Mouse (Mus musculus): ENCODE measurements at regions not wholly inside any gene's neighbourhood (a gene's known extent, or its start where the extent isn't known, plus 50 kb on each side); places are given as distances from the start of the nearest gene placed in this dataset.

GRCm38 (mm10) chr8:112097883-112098635, 83.2 kb upstream of the Gm6793 start:
- no peaks in the 10 kb centered on the region for H3K36me3 ChIP-seq (ENCODE audit: insufficient read depth, low read length)
- TF ChIP-seq CTCF (conservative IDR thresholded peaks at IDR 0.05; ENCODE audit: low read length) (no peak), POU5F1 (IDR thresholded peaks at IDR 0.05; ENCODE audit: borderline replicate concordance, low read length) (no peak), NANOG (IDR thresholded peaks at IDR 0.05; ENCODE audit: borderline replicate concordance, low read length) (no peak)
- peaks cover 11% of the 10 kb centered on the region for H3K4me1 ChIP-seq (replicated peaks; ENCODE audit: low read depth, low read length)
- no peaks in the 10 kb centered on the region for H3K9me3 ChIP-seq (ENCODE audit: low read length)
- H3K4me3 ChIP-seq (replicated peaks; ENCODE audit: low read length): no peak overlapping the region
- 0 out of 2 replicates have a peak, but pooled peaks cover 4% of the 10 kb centered on the region for H3K27me3 ChIP-seq (ENCODE audit: insufficient read depth, low read length)

- no peaks in the 10 kb centered on the region for H3K36me3 ChIP-seq (ENCODE audit: insufficient read depth, low read length)
- 0 out of 2 replicates have a peak, but pooled peaks cover 4% of the 10 kb centered on the region for H3K27me3 ChIP-seq (ENCODE audit: insufficient read depth, low read length)
- TF ChIP-seq NANOG (IDR thresholded peaks at IDR 0.05; ENCODE audit: borderline replicate concordance, low read length) (no peak), POU5F1 (IDR thresholded peaks at IDR 0.05; ENCODE audit: borderline replicate concordance, low read length) (no peak), CTCF (conservative IDR thresholded peaks at IDR 0.05; ENCODE audit: low read length) (no peak)
- H3K4me1 ChIP-seq (replicated peaks; ENCODE audit: low read depth, low read length): peaks cover 27% of the 10 kb centered on the region
- no peaks in the 10 kb centered on the region for H3K9me3 ChIP-seq (ENCODE audit: low read length)
- H3K4me3 ChIP-seq (replicated peaks; ENCODE audit: low read length): no peak overlapping the region
Observed at GRCm38 (mm10) chr8:112094881-112095280, 80.0 kb upstream of the Gm6793 start.

GRCm38 (mm10) chr8:112093554-112093953, 78.7 kb upstream of the Gm6793 start:
- Histone ChIP-seq H3K4me3 (replicated peaks; ENCODE audit: low read length) (no peak overlapping the region), H3K4me1 (replicated peaks; ENCODE audit: low read depth, low read length) (peaks cover 27% of the 10 kb centered on the region), H3K27me3 (ENCODE audit: insufficient read depth, low read length) (0 out of 2 replicates have a peak, but pooled peaks cover 4% of the 10 kb centered on the region), H3K36me3 (ENCODE audit: insufficient read depth, low read length) (no peaks in the 10 kb centered on the region), H3K9me3 (ENCODE audit: low read length) (no peaks in the 10 kb centered on the region)
- TF ChIP-seq NANOG (IDR thresholded peaks at IDR 0.05; ENCODE audit: borderline replicate concordance, low read length) (no peak), CTCF (conservative IDR thresholded peaks at IDR 0.05; ENCODE audit: low read length) (peak; percentile 25), POU5F1 (IDR thresholded peaks at IDR 0.05; ENCODE audit: borderline replicate concordance, low read length) (no peak)

- Histone ChIP-seq H3K9me3 (ENCODE audit: low read length) (no peaks in the 10 kb centered on the region), H3K27me3 (ENCODE audit: insufficient read depth, low read length) (0 out of 2 replicates have a peak, but pooled peaks cover 4% of the 10 kb centered on the region), H3K4me1 (replicated peaks; ENCODE audit: low read depth, low read length) (peaks cover 27% of the 10 kb centered on the region), H3K4me3 (replicated peaks; ENCODE audit: low read length) (no peak overlapping the region), H3K36me3 (ENCODE audit: insufficient read depth, low read length) (no peaks in the 10 kb centered on the region)
- 0 out of 2 replicates have a peak, but pooled peaks have one; percentile 17 for TF ChIP-seq NANOG (IDR thresholded peaks at IDR 0.05; ENCODE audit: borderline replicate concordance, low read length)
- no peak for TF ChIP-seq POU5F1 (IDR thresholded peaks at IDR 0.05; ENCODE audit: borderline replicate concordance, low read length)
Observed at GRCm38 (mm10) chr8:112092831-112093230, 78.0 kb upstream of the Gm6793 start.

- no peaks in the 10 kb centered on the region for H3K36me3 ChIP-seq (ENCODE audit: insufficient read depth, low read length)
- H3K27me3 ChIP-seq (ENCODE audit: insufficient read depth, low read length): 0 out of 2 replicates have a peak, but pooled peaks cover 4% of the 10 kb centered on the region
- H3K4me3 ChIP-seq (replicated peaks; ENCODE audit: low read length): no peak overlapping the region
- TF ChIP-seq POU5F1 (IDR thresholded peaks at IDR 0.05; ENCODE audit: borderline replicate concordance, low read length): no peak
- TF ChIP-seq CTCF (conservative IDR thresholded peaks at IDR 0.05; ENCODE audit: low read length): no peak
- TF ChIP-seq NANOG (IDR thresholded peaks at IDR 0.05; ENCODE audit: borderline replicate concordance, low read length): no peak
- no peaks in the 10 kb centered on the region for H3K4me1 ChIP-seq (replicated peaks; ENCODE audit: low read depth, low read length)
- H3K9me3 ChIP-seq (ENCODE audit: low read length): no peaks in the 10 kb centered on the region
Observed at GRCm38 (mm10) chr8:112078621-112079020, 63.8 kb upstream of the Gm6793 start.

- H3K36me3 ChIP-seq (ENCODE audit: insufficient read depth, low read length): no peaks in the 10 kb centered on the region
- TF ChIP-seq POU5F1 (IDR thresholded peaks at IDR 0.05; ENCODE audit: borderline replicate concordance, low read length) (no peak), NANOG (IDR thresholded peaks at IDR 0.05; ENCODE audit: borderline replicate concordance, low read length) (no peak), CTCF (conservative IDR thresholded peaks at IDR 0.05; ENCODE audit: low read length) (no peak)
- H3K9me3 ChIP-seq (ENCODE audit: low read length): no peaks in the 10 kb centered on the region
- peaks cover 12% of the 10 kb centered on the region for H3K27me3 ChIP-seq (ENCODE audit: insufficient read depth, low read length)
- no peak overlapping the region for H3K4me3 ChIP-seq (replicated peaks; ENCODE audit: low read length)
- no peaks in the 10 kb centered on the region for H3K4me1 ChIP-seq (replicated peaks; ENCODE audit: low read depth, low read length)
Observed at GRCm38 (mm10) chr8:112072205-112072604, 57.4 kb upstream of the Gm6793 start.

GRCm38 (mm10) chr8:112070251-112070650, 55.4 kb upstream of the Gm6793 start:
- H3K4me1 ChIP-seq (replicated peaks; ENCODE audit: low read depth, low read length): no peaks in the 10 kb centered on the region
- no peaks in the 10 kb centered on the region for H3K9me3 ChIP-seq (ENCODE audit: low read length)
- H3K4me3 ChIP-seq (replicated peaks; ENCODE audit: low read length): no peak overlapping the region
- peaks cover 12% of the 10 kb centered on the region for H3K27me3 ChIP-seq (ENCODE audit: insufficient read depth, low read length)
- H3K36me3 ChIP-seq (ENCODE audit: insufficient read depth, low read length): no peaks in the 10 kb centered on the region
- TF ChIP-seq POU5F1 (IDR thresholded peaks at IDR 0.05; ENCODE audit: borderline replicate concordance, low read length) (no peak), NANOG (IDR thresholded peaks at IDR 0.05; ENCODE audit: borderline replicate concordance, low read length) (no peak), CTCF (conservative IDR thresholded peaks at IDR 0.05; ENCODE audit: low read length) (no peak)

Measured in E14TG2a.4 (cell line).